Mouse (Mus musculus) G1E (cell line): ENCODE data around the gene Nup153.

Experiments used
- CTCF ChIP-seq: IDR thresholded peaks from 2 replicates; pipeline ENCODE4 v1.5.1; 2012; ENCODE audit warnings: low read depth, low read length, inconsistent platforms, mixed read lengths
- TAL1 ChIP-seq: conservative IDR thresholded peaks from 2 replicates; pipeline ENCODE4 v1.6.1; 2012; ENCODE audit warnings: low read depth, low read length, inconsistent platforms, mixed read lengths

DNA sequence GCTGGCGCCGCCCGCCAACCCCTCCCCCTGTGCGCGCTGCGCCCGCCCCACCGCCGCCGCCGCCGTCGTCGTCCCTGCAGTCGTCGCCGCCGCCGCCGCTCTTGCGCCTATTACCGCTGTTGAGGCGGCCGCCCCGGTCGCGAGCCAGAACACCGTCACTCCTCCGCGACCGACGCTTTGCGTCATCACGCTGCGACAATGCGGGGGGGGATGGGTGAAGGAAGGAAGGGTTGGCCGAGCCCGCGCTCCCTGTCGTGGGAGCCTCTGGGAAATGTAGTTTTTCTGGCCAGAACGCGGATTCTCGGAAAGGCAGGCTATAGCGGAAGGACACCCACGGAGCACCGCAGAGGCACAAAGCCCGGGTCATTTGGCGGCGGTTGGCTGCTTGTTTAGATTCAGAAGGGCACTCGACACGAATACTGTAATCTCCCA is at the start of gene Nup153:
- TF ChIP-seq CTCF (no peak), TAL1 (no peak)
